Mouse (Mus musculus) MEL (cell line): Measurements from ENCODE around the gene Eed. TPM values are rescaled to one million over a fixed set of nuclear protein-coding genes. Genes with fewer than 3 reads are reported as not detected.

Experiments used
- DNase-seq: peaks from one replicate; pipeline ENCODE4 v3.0.0; 2011; ENCODE audit warnings: low read depth, low spot score
- H3K27ac ChIP-seq: 2 replicates; pipeline ENCODE4 v1.5.1; 2012; ENCODE audit warnings: low read depth, mild to moderate bottlenecking, control low read depth, low read length, moderate library complexity; ENCODE audit not compliant: control insufficient read depth
- H3K27me3 ChIP-seq, 2 experiments: fragments of 150-350 bp in 1 of 2; sonication (generic) in 1 of 2; 2 replicates each; pipeline ENCODE4 v1.6.1; 2012; ENCODE audit warnings: low read length in 2 of 2, mild to moderate bottlenecking in 2 of 2, improper control_type of control experiment in 1 of 2, moderate library complexity in 1 of 2; ENCODE audit not compliant: insufficient read depth in 2 of 2, control insufficient read depth in 1 of 2
- H3K36me3 ChIP-seq, 2 experiments: 2 replicates each; pipeline ENCODE4 v1.6.1; 2012 to 2014; ENCODE audit warnings: low read length in 2 of 2, improper control_type of control experiment in 1 of 2, inconsistent platforms in 1 of 2, mild to moderate bottlenecking in 1 of 2; ENCODE audit not compliant: insufficient read depth in 2 of 2, control insufficient read depth in 1 of 2
- H3K4me1 ChIP-seq, 2 experiments: fragments of 150-350 bp in 1 of 2; sonication (generic) in 1 of 2; 2 replicates each; pipeline ENCODE4 v1.6.1; 2012; ENCODE audit warnings: low read length in 2 of 2, improper control_type of control experiment in 1 of 2, mild to moderate bottlenecking in 1 of 2; ENCODE audit not compliant: insufficient read depth in 2 of 2, control insufficient read depth in 1 of 2
- H3K4me3 ChIP-seq, 2 experiments: fragments of 150-350 bp in 1 of 2; sonication (generic) in 1 of 2; 2 replicates each; pipeline ENCODE4 v1.5.1; 2012; ENCODE audit warnings: low read depth in 2 of 2, low read length in 2 of 2, mild to moderate bottlenecking in 2 of 2, moderate library complexity in 2 of 2, control low read depth in 1 of 2, improper control_type of control experiment in 1 of 2; ENCODE audit not compliant: control insufficient read depth in 1 of 2, insufficient read depth in 1 of 2
- H3K79me2 ChIP-seq: 2 replicates; pipeline ENCODE4 v1.6.1; 2012; ENCODE audit warnings: mild to moderate bottlenecking, low read length, moderate library complexity; ENCODE audit not compliant: control insufficient read depth, poor library complexity, insufficient read depth
- H3K9ac ChIP-seq: 2 replicates; pipeline ENCODE4 v1.6.1; 2012; ENCODE audit warnings: low read depth, mild to moderate bottlenecking, control low read depth, low read length, moderate library complexity; ENCODE audit not compliant: control insufficient read depth, poor library complexity, severe bottlenecking
- H3K9me3 ChIP-seq: fragments of 150-350 bp; sonication (generic); replicated peaks from 2 replicates; pipeline ENCODE4 v1.6.1; 2012; ENCODE audit warnings: mild to moderate bottlenecking, low read length, improper control_type of control experiment, moderate library complexity; ENCODE audit not compliant: insufficient read depth
- BHLHE40 ChIP-seq: IDR thresholded peaks from 2 replicates; pipeline ENCODE4 v1.6.1; 2012; ENCODE audit warnings: low read depth, mild to moderate bottlenecking, inconsistent platforms, low read length, improper control_type of control experiment, borderline replicate concordance
- CHD1 ChIP-seq: IDR thresholded peaks from 2 replicates; pipeline ENCODE4 v1.6.1; 2012; ENCODE audit warnings: low read depth, mild to moderate bottlenecking, inconsistent platforms, low read length, improper control_type of control experiment
- EP300 ChIP-seq, 2 experiments: IDR thresholded peaks; 2 replicates each; pipeline ENCODE4 v1.6.1; 2011; ENCODE audit warnings: improper control_type of control experiment in 2 of 2, low read length in 2 of 2, low read depth in 1 of 2, mild to moderate bottlenecking in 1 of 2
- ETS1 ChIP-seq: IDR thresholded peaks from 2 replicates; pipeline ENCODE4 v1.6.1; 2012; ENCODE audit warnings: low read depth, mild to moderate bottlenecking, inconsistent platforms, low read length, improper control_type of control experiment, moderate library complexity
- KAT2A ChIP-seq: conservative IDR thresholded peaks from 2 replicates; pipeline ENCODE4 v1.6.1; 2012; ENCODE audit warnings: low read depth, low read length, improper control_type of control experiment, inconsistent platforms
- MAFK ChIP-seq: IDR thresholded peaks from 2 replicates; pipeline ENCODE4 v1.6.1; 2011; ENCODE audit warnings: low read depth, mild to moderate bottlenecking, low read length, improper control_type of control experiment, borderline replicate concordance
- MAX ChIP-seq: IDR thresholded peaks from 2 replicates; pipeline ENCODE4 v1.6.1; 2011; ENCODE audit warnings: low read length, improper control_type of control experiment
- MAZ ChIP-seq: IDR thresholded peaks from 2 replicates; pipeline ENCODE4 v1.6.1; 2012; ENCODE audit warnings: low read depth, mild to moderate bottlenecking, inconsistent platforms, low read length, improper control_type of control experiment
- MYC ChIP-seq: IDR thresholded peaks from 2 replicates; pipeline ENCODE4 v1.6.1; 2011; ENCODE audit warnings: low read depth, mild to moderate bottlenecking, low read length, improper control_type of control experiment, moderate library complexity
- NELFE ChIP-seq: IDR thresholded peaks from 2 replicates; pipeline ENCODE4 v1.6.1; 2011; ENCODE audit warnings: low read depth, low read length, improper control_type of control experiment
- POLR2A ChIP-seq, 2 experiments: IDR thresholded peaks; 2 replicates each; pipeline ENCODE4 v1.6.1; 2011 to 2012; ENCODE audit warnings: low read length in 2 of 2, mild to moderate bottlenecking in 2 of 2, control low read depth in 1 of 2, improper control_type of control experiment in 1 of 2, low read depth in 1 of 2, moderate library complexity in 1 of 2; ENCODE audit not compliant: control insufficient read depth in 1 of 2, insufficient read depth in 1 of 2, poor library complexity in 1 of 2
- RCOR1 ChIP-seq: IDR thresholded peaks from 2 replicates; pipeline ENCODE4 v1.6.1; 2012; ENCODE audit warnings: low read depth, mild to moderate bottlenecking, inconsistent platforms, low read length, improper control_type of control experiment
- SMC3 ChIP-seq: IDR thresholded peaks from 2 replicates; pipeline ENCODE4 v1.6.1; 2011; ENCODE audit warnings: low read depth, low read length, improper control_type of control experiment
- TAL1 ChIP-seq: IDR thresholded peaks from 2 replicates; pipeline ENCODE4 v1.6.1; 2012; ENCODE audit warnings: mild to moderate bottlenecking, inconsistent platforms, low read length, moderate library complexity, mixed read lengths
- TBP ChIP-seq: IDR thresholded peaks from 2 replicates; pipeline ENCODE4 v1.8.0; 2011; ENCODE audit warnings: low read depth, low read length, improper control_type of control experiment
- USF2 ChIP-seq, 2 experiments: IDR thresholded peaks; 2 replicates each; pipeline ENCODE4 v1.6.1; 2011 to 2012; ENCODE audit warnings: improper control_type of control experiment in 2 of 2, low read length in 2 of 2, borderline replicate concordance in 1 of 2, inconsistent platforms in 1 of 2, low read depth in 1 of 2, mild to moderate bottlenecking in 1 of 2; ENCODE audit not compliant: insufficient read depth in 1 of 2
- ZC3H11A ChIP-seq: IDR thresholded peaks from 2 replicates; pipeline ENCODE4 v1.6.1; 2012; ENCODE audit warnings: low read depth, mild to moderate bottlenecking, inconsistent platforms, low read length, improper control_type of control experiment
- ZMIZ1 ChIP-seq: IDR thresholded peaks from 2 replicates; pipeline ENCODE4 v1.6.1; 2012; ENCODE audit warnings: low read depth, mild to moderate bottlenecking, inconsistent platforms, low read length, improper control_type of control experiment, moderate library complexity
- ZNF384 ChIP-seq: IDR thresholded peaks from 2 replicates; pipeline ENCODE4 v1.6.1; 2012; ENCODE audit warnings: low read depth, mild to moderate bottlenecking, inconsistent platforms, low read length, improper control_type of control experiment
- polyA plus RNA-seq, 2 experiments: library from polyadenylated mRNA; stranded (reverse) in 1 of 2; unstranded in 1 of 2; fragments of >175 nt in 1 of 2; fragments of >200 nt in 1 of 2; gene quantifications; 2 replicates each; pipeline versions ENCODE4 v1.2.1 to v1.2.4; 2012; ENCODE audit warnings: low replicate concordance in 2 of 2, low read depth in 1 of 2; ENCODE audit not compliant: insufficient read length in 2 of 2, insufficient read depth in 1 of 2, missing spikeins in 1 of 2
- total RNA-seq: library from RNA; depleted of rRNA; stranded (reverse); fragments of 300-350 nt; gene quantifications from 2 replicates; pipeline ENCODE4 v1.2.3, GENCODE M21; 2012

Gene Eed
- total and polyA plus RNA-seq, 3 experiments: 94.3 to 668 (median 166) TPM

GRCm38 (mm10) chr7:89923441-89924180 lies 57.2 kb downstream of the Eed start:
- Histone ChIP-seq H3K27ac (no peak overlapping the region), H3K4me3 (no peak overlapping the region)
- no peak for DNase-seq

GRCm38 (mm10) chr7:89917776-89918175 lies 63.0 kb downstream of the Eed start:
- H3K4me1 ChIP-seq: no peaks in the 10 kb centered on the region
- no peaks in the 10 kb centered on the region for H3K9me3 ChIP-seq
- H3K36me3 ChIP-seq: no peaks in the 10 kb centered on the region; a peak in 1 of 4 replicates
- TF ChIP-seq ZNF384 (no peak), USF2 (IDR thresholded peaks at IDR 0.05; ENCODE audit: borderline replicate concordance in 1 of 2, insufficient read depth in 1 of 2, low read depth in 1 of 2, low read length in 2 of 2) (no peak), ZMIZ1 (no peak), SMC3 (no peak), ZC3H11A (no peak), ETS1 (no peak), CHD1 (no peak), NELFE (no peak), EP300 (IDR thresholded peaks at IDR 0.05; ENCODE audit: low read depth in 1 of 2, low read length in 2 of 2) (no peak), RCOR1 (no peak), BHLHE40 (no peak), POLR2A (IDR thresholded peaks at IDR 0.05; ENCODE audit: control insufficient read depth in 1 of 2, insufficient read depth in 1 of 2, low read depth in 1 of 2, low read length in 2 of 2, poor library complexity in 1 of 2) (no peak), MAX (no peak), MAZ (no peak), MAFK (no peak), TBP (no peak), TAL1 (no peak)
- H3K9ac ChIP-seq: no peak overlapping the region
- DNase-seq: no peak
- no peaks in the 10 kb centered on the region for H3K27me3 ChIP-seq
- H3K79me2 ChIP-seq: no peaks in the 10 kb centered on the region
- H3K27ac ChIP-seq: no peak overlapping the region
- H3K4me3 ChIP-seq: no peak overlapping the region

More at GRCm38 (mm10) chr7:89923441-89924180, 57.2 kb downstream of the Eed start:
- TF ChIP-seq KAT2A: no peak
- no peak for TF ChIP-seq MYC
- no peak for TF ChIP-seq USF2 (IDR thresholded peaks at IDR 0.05; ENCODE audit: borderline replicate concordance in 1 of 2, insufficient read depth in 1 of 2, low read depth in 1 of 2, low read length in 2 of 2)
- Histone ChIP-seq H3K9me3 (no peaks in the 10 kb centered on the region), H3K36me3 (no peaks in the 10 kb centered on the region; a peak in 1 of 4 replicates), H3K9ac (no peak overlapping the region), H3K79me2 (no peaks in the 10 kb centered on the region), H3K27me3 (no peaks in the 10 kb centered on the region), H3K4me1 (no peaks in the 10 kb centered on the region)
